Mouse (Mus musculus) splenic B cell, adult 2 months (primary cell): ENCODE data around the gene Nradd.

Experiments used
- DNase-seq: peaks from one replicate; pipeline ENCODE4 v3.0.0-alpha.2; 2011; ENCODE audit warnings: low read depth, low spot score
- H3K27me3 ChIP-seq: 2 replicates; pipeline ENCODE4 v1.6.1; 2012; ENCODE audit warnings: mild to moderate bottlenecking, low read length, moderate library complexity, mixed read lengths; ENCODE audit not compliant: control insufficient read depth, poor library complexity, insufficient read depth, severe bottlenecking
- H3K36me3 ChIP-seq: 2 replicates; pipeline ENCODE4 v1.6.1; 2012; ENCODE audit warnings: mild to moderate bottlenecking, low read length, moderate library complexity, mixed read lengths; ENCODE audit not compliant: control insufficient read depth, poor library complexity, insufficient read depth, severe bottlenecking

The Nradd gene

DNA sequence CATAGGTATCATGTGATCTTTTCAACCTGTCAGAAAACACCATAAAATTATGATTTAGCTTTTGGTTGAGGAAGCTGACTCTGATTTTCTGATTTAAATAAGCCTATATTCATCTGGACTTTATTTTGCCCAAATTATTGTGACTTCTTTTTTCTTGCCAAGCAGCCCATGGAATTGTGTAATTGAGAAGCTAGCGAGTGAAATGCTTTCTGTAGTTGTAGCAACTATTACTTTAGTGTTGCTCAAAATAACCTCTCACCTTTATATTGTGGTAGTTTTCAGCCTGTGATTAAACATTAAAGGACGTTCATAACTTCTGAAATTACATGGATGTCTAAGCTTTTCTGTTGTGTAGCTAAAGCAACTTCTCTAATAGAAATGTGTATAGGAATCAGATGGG lies 42.1 kb downstream of the Nradd start:
- H3K27me3 ChIP-seq = no peaks in the 10 kb centered on the region

More for the DNA sequence above, 42.1 kb downstream of the Nradd start:
- no peak for DNase-seq
- peaks cover 14% of the 10 kb centered on the region for H3K36me3 ChIP-seq
